Mouse (Mus musculus): ENCODE data around the gene Tspan9.

Tspan9 gene

GRCm38 (mm10) chr6:128011781-128012180 is 131.6 kb downstream of the Tspan9 start:
- no peak for DNase-seq (ENCODE audit: low spot score)

GRCm38 (mm10) chr6:128011071-128011477 is 132.3 kb downstream of the Tspan9 start:
- no peak for DNase-seq (ENCODE audit: low spot score)

GRCm38 (mm10) chr6:128010135-128010971 is 133.0 kb downstream of the Tspan9 start:
- no peak for DNase-seq (ENCODE audit: low spot score)

GRCm38 (mm10) chr6:128007982-128008562 is 135.3 kb downstream of the Tspan9 start:
- no peak for DNase-seq (ENCODE audit: low spot score)

- DNase-seq (ENCODE audit: low spot score) = no peak
These were observed 136.1 kb downstream of the Tspan9 start for GRCm38 (mm10) chr6:128007241-128007701.

- DNase-seq (ENCODE audit: low spot score) = no peak
These were observed 137.2 kb downstream of the Tspan9 start for GRCm38 (mm10) chr6:128006156-128006555.

- no peak for DNase-seq (ENCODE audit: low spot score)
These were observed 138.8 kb downstream of the Tspan9 start for GRCm38 (mm10) chr6:128004544-128004943.

GRCm38 (mm10) chr6:128003542-128003941 is 139.9 kb downstream of the Tspan9 start:
- DNase-seq (ENCODE audit: low spot score) = no peak

GRCm38 (mm10) chr6:128002667-128003066 is 140.7 kb downstream of the Tspan9 start:
- no peak for DNase-seq (ENCODE audit: low spot score)

- no peak for DNase-seq (ENCODE audit: low spot score)
These were observed 141.3 kb downstream of the Tspan9 start for GRCm38 (mm10) chr6:128002104-128002503.

- DNase-seq (ENCODE audit: low spot score) = no peak
These were observed 141.8 kb downstream of the Tspan9 start for GRCm38 (mm10) chr6:128001587-128001986.

GRCm38 (mm10) chr6:128000777-128001176 is 142.6 kb downstream of the Tspan9 start:
- no peak for DNase-seq (ENCODE audit: low spot score)

GRCm38 (mm10) chr6:127999118-127999517 is 144.3 kb downstream of the Tspan9 start:
- DNase-seq (ENCODE audit: low spot score) = no peak

- no peak for DNase-seq (ENCODE audit: low spot score)
These were observed 146.5 kb downstream of the Tspan9 start for GRCm38 (mm10) chr6:127996928-127997327.

GRCm38 (mm10) chr6:127992993-127993392 is 150.4 kb downstream of the Tspan9 start:
- DNase-seq (ENCODE audit: low spot score) = no peak

- no peak for DNase-seq (ENCODE audit: low spot score)
These were observed 151.8 kb downstream of the Tspan9 start for GRCm38 (mm10) chr6:127991509-127992176.

- DNase-seq (ENCODE audit: low spot score) = peak; percentile 52
These were observed 153.7 kb downstream of the Tspan9 start for GRCm38 (mm10) chr6:127989624-127990212.

GRCm38 (mm10) chr6:127988944-127989494 is 154.4 kb downstream of the Tspan9 start:
- DNase-seq (ENCODE audit: low spot score) = no peak

- no peak for DNase-seq (ENCODE audit: low spot score)
These were observed 156.0 kb downstream of the Tspan9 start for GRCm38 (mm10) chr6:127987374-127987773.

GRCm38 (mm10) chr6:127986357-127986756 is 157.0 kb downstream of the Tspan9 start:
- DNase-seq (ENCODE audit: low spot score) = no peak

GRCm38 (mm10) chr6:127981176-127981575 is 162.2 kb downstream of the Tspan9 start:
- DNase-seq (ENCODE audit: low spot score) = no peak

- no peak for DNase-seq (ENCODE audit: low spot score)
These were observed 162.9 kb downstream of the Tspan9 start for GRCm38 (mm10) chr6:127980381-127981045.

Measured in urinary bladder, postnatal 25 days (tissue).